Comparison of ENCODE assay signal across 17 mouse cellular contexts in genomic region chr13:89914332-89914731, GRCm38 (mm10).
"Had no signal": no experiment of that assay in that cellular context is flagged by ENCODE, and none has a peak within 500 bp of the region (broad histone marks: within the 10 kb centered on the region; RNA-seq: fewer than 3 reads in every experiment).

No protein-coding gene starts in this region.

- H3K4me3 ChIP-seq: midbrain, embryonic 10.5 days; midbrain, embryonic 12.5 days; myocyte; neural tube, embryonic 13.5 days; neural tube, embryonic 15.5 days had no signal

- H3K27me3 ChIP-seq: midbrain, embryonic 12.5 days; neural tube, embryonic 13.5 days; neural tube, embryonic 15.5 days had no signal

- DNase-seq: lung, embryonic 14.5 days; lung, postnatal 10 days; lung, postnatal 4 days; midbrain, embryonic 14.5 days; retina, postnatal 1 day; right cerebral cortex, adult 18-20 months; right cerebral cortex, postnatal 25 days; right cerebral cortex, postnatal 4 days; spleen, adult 18-20 months; thymus, postnatal 14 days; thymus, postnatal 36 days had no signal

- H3K4me1 ChIP-seq: midbrain, embryonic 10.5 days; midbrain, embryonic 12.5 days; neural tube, embryonic 13.5 days; neural tube, embryonic 15.5 days had no signal

- ATAC-seq: midbrain, embryonic 16.5 days had no signal

- H3K9ac ChIP-seq: lung, embryonic 14.5 days; midbrain, embryonic 12.5 days; neural tube, embryonic 13.5 days; neural tube, embryonic 15.5 days had no signal

- H3K4me2 ChIP-seq: lung, embryonic 14.5 days; midbrain, embryonic 12.5 days; neural tube, embryonic 13.5 days; neural tube, embryonic 15.5 days had no signal

- H3K27ac ChIP-seq: midbrain, embryonic 10.5 days; midbrain, embryonic 12.5 days; neural tube, embryonic 13.5 days; neural tube, embryonic 15.5 days had no signal

- H3K9me3 ChIP-seq: midbrain, embryonic 10.5 days; midbrain, embryonic 12.5 days; neural tube, embryonic 13.5 days; neural tube, embryonic 15.5 days had no signal

- H3K36me3 ChIP-seq: midbrain, embryonic 10.5 days; midbrain, embryonic 12.5 days; neural tube, embryonic 13.5 days; neural tube, embryonic 15.5 days had no signal
